ENCODE assay signal across 12 mouse cellular contexts in genomic region chr17:5004706-5005105, GRCm38 (mm10). TPM values are rescaled to one million over a fixed set of nuclear protein-coding genes. Genes with fewer than 3 reads are reported as not detected.
A peak's percentile ranks its signal among the peaks of the same experiment; 100 is the strongest.
DNase-seq lines count a peak whose midpoint lies in the region; ATAC-seq and TF ChIP-seq lines count a peak whose summit lies in the region.
"Had no signal": no experiment of that assay in that cellular context is flagged by ENCODE, and none has a peak within 500 bp of the region (broad histone marks: within the 10 kb centered on the region; RNA-seq: fewer than 3 reads in every experiment).

No protein-coding gene starts in this region.

- H3K4me2 ChIP-seq in hindbrain, embryonic 12.5 days (replicated peaks): no peak overlapping the region
- H3K4me2 ChIP-seq in lung, postnatal 0 days (replicated peaks; ENCODE audit: low read depth, low read length): peak overlapping the region; percentile 22; the same call in 1 of the 2 replicates
- 0 out of 2 replicates have a peak overlapping the region, but pooled peaks have one; percentile 2 for H3K4me2 ChIP-seq in embryonic facial prominence, embryonic 13.5 days
- H3K4me2 ChIP-seq in neural tube, embryonic 15.5 days: peak overlapping the region; percentile 26
- H3K4me2 ChIP-seq: limb, embryonic 12.5 days had no signal

- no peak for ATAC-seq in hindbrain, embryonic 12.5 days (ENCODE audit: low FRiP score)
- no peak for ATAC-seq in lung, postnatal 0 days
- ATAC-seq in embryonic facial prominence, embryonic 13.5 days (ENCODE audit: insufficient number of reproducible peaks, insufficient read depth, low FRiP score, low TSS enrichment, low read depth): no peak
- no peak; the same call in 1 of the 2 replicates for ATAC-seq in neural tube, embryonic 15.5 days (ENCODE audit: low FRiP score)
- ATAC-seq: activated CD4-positive, CD25-positive, alpha-beta regulatory T cell, adult 4 months had no signal

- H3K27ac ChIP-seq in hindbrain, embryonic 10.5 days: peak overlapping the region; percentile 23; the same call in 1 of the 2 replicates
- no peak overlapping the region for H3K27ac ChIP-seq in hindbrain, embryonic 12.5 days
- no peak overlapping the region for H3K27ac ChIP-seq in lung, postnatal 0 days (ENCODE audit: low read length)
- H3K27ac ChIP-seq in embryonic facial prominence, embryonic 13.5 days: no peak overlapping the region
- peak overlapping the region; percentile 23; the same call in 1 of the 2 replicates for H3K27ac ChIP-seq in neural tube, embryonic 15.5 days (replicated peaks)
- H3K27ac ChIP-seq: limb, embryonic 12.5 days; midbrain, embryonic 10.5 days had no signal

- H3K4me1 ChIP-seq in hindbrain, embryonic 10.5 days (replicated peaks): peaks cover 100% of the 10 kb centered on the region
- peaks cover 93% of the 10 kb centered on the region for H3K4me1 ChIP-seq in hindbrain, embryonic 12.5 days
- peaks cover 43% of the 10 kb centered on the region for H3K4me1 ChIP-seq in lung, postnatal 0 days (ENCODE audit: insufficient read depth, low read depth, low read length)
- peaks cover 91% of the 10 kb centered on the region for H3K4me1 ChIP-seq in embryonic facial prominence, embryonic 13.5 days
- H3K4me1 ChIP-seq in neural tube, embryonic 15.5 days: peaks cover 95% of the 10 kb centered on the region

- no peak for DNase-seq in hindbrain, embryonic 10.5 days (ENCODE audit: low spot score)
- DNase-seq in lung, postnatal 0 days (ENCODE audit: low spot score): no peak
- DNase-seq in lung, adult 18-20 months: no peak
- no peak for DNase-seq in adrenal gland, adult 2 months
- DNase-seq: kidney, postnatal 14 days; spleen, adult 18-20 months had no signal

- no peaks in the 10 kb centered on the region for H3K9me3 ChIP-seq in hindbrain, embryonic 10.5 days
- H3K9me3 ChIP-seq in hindbrain, embryonic 12.5 days (replicated peaks): no peaks in the 10 kb centered on the region
- H3K9me3 ChIP-seq in lung, postnatal 0 days (ENCODE audit: low read length): no peaks in the 10 kb centered on the region
- H3K9me3 ChIP-seq in embryonic facial prominence, embryonic 13.5 days: no peaks in the 10 kb centered on the region
- no peaks in the 10 kb centered on the region for H3K9me3 ChIP-seq in neural tube, embryonic 15.5 days (replicated peaks)
- H3K9me3 ChIP-seq: limb, embryonic 12.5 days; midbrain, embryonic 10.5 days had no signal

- H3K36me3 ChIP-seq in hindbrain, embryonic 10.5 days: no peaks in the 10 kb centered on the region
- H3K36me3 ChIP-seq in hindbrain, embryonic 12.5 days: no peaks in the 10 kb centered on the region
- H3K36me3 ChIP-seq in lung, postnatal 0 days (ENCODE audit: insufficient read depth, low read length): no peaks in the 10 kb centered on the region
- H3K36me3 ChIP-seq in embryonic facial prominence, embryonic 13.5 days: no peaks in the 10 kb centered on the region
- H3K36me3 ChIP-seq in neural tube, embryonic 15.5 days: no peaks in the 10 kb centered on the region
- H3K36me3 ChIP-seq: limb, embryonic 12.5 days; midbrain, embryonic 10.5 days had no signal

- WGBS in hindbrain, embryonic 10.5 days: 57% methylated on average over 5 of the region's 5 CpGs
- 47% methylated on average over 5 of the region's 5 CpGs for WGBS in hindbrain, embryonic 12.5 days
- WGBS in lung, postnatal 0 days: 55% methylated on average over 5 of the region's 5 CpGs
- WGBS in embryonic facial prominence, embryonic 13.5 days: 59% methylated on average over 5 of the region's 5 CpGs
- WGBS in neural tube, embryonic 15.5 days: 30% methylated on average over 5 of the region's 5 CpGs

- no peak for TF ChIP-seq EP300 in lung, postnatal 0 days (IDR thresholded peaks at IDR 0.05)

- H3K4me3 ChIP-seq in hindbrain, embryonic 10.5 days: no peak overlapping the region
- H3K4me3 ChIP-seq in hindbrain, embryonic 12.5 days: no peak overlapping the region
- H3K4me3 ChIP-seq in lung, postnatal 0 days (ENCODE audit: low read depth, low read length): no peak overlapping the region
- no peak overlapping the region for H3K4me3 ChIP-seq in embryonic facial prominence, embryonic 13.5 days
- H3K4me3 ChIP-seq in neural tube, embryonic 15.5 days (replicated peaks): no peak overlapping the region
- H3K4me3 ChIP-seq: limb, embryonic 12.5 days had no signal

- H3K27me3 ChIP-seq in hindbrain, embryonic 10.5 days (ENCODE audit: insufficient read depth, poor library complexity, severe bottlenecking): no peaks in the 10 kb centered on the region
- no peaks in the 10 kb centered on the region for H3K27me3 ChIP-seq in hindbrain, embryonic 12.5 days
- no peaks in the 10 kb centered on the region for H3K27me3 ChIP-seq in lung, postnatal 0 days (replicated peaks; ENCODE audit: insufficient read depth, low read length)
- H3K27me3 ChIP-seq in embryonic facial prominence, embryonic 13.5 days: no peaks in the 10 kb centered on the region
- H3K27me3 ChIP-seq in neural tube, embryonic 15.5 days (replicated peaks): no peaks in the 10 kb centered on the region
- H3K27me3 ChIP-seq: limb, embryonic 12.5 days had no signal

- TF ChIP-seq CTCF in lung, postnatal 0 days (IDR thresholded peaks at IDR 0.05): no peak

- no peak overlapping the region for H3K9ac ChIP-seq in hindbrain, embryonic 12.5 days
- no peak overlapping the region for H3K9ac ChIP-seq in lung, postnatal 0 days (replicated peaks; ENCODE audit: low read depth)
- 0 out of 2 replicates have a peak overlapping the region, but pooled peaks have one; percentile 21 for H3K9ac ChIP-seq in embryonic facial prominence, embryonic 13.5 days
- peak overlapping the region; percentile 10; the same call in 1 of the 2 replicates for H3K9ac ChIP-seq in neural tube, embryonic 15.5 days (replicated peaks)
- H3K9ac ChIP-seq: limb, embryonic 12.5 days had no signal

RNA-seq across cellular contexts. Expression of gene Arid1b, which starts 10.6 kb away (rescaled TPM):
- polyA plus RNA-seq in hindbrain, embryonic 10.5 days (2016; fragmentation: Nextera tagmentation; extraction: Ambion mirVana): 10.4 and 11.7 TPM in 2 replicates
- polyA plus RNA-seq in hindbrain, embryonic 12.5 days (2016; fragmentation: Nextera tagmentation; extraction: Ambion mirVana): 22.3 and 22.6 TPM in 2 replicates
- 7.2 and 8.8 TPM in 2 replicates for polyA plus RNA-seq in lung, postnatal 0 days (2015; fragmentation: Nextera tagmentation; extraction: Ambion mirVana)
- polyA plus RNA-seq in embryonic facial prominence, embryonic 13.5 days (2015; fragmentation: Nextera tagmentation; extraction: Ambion mirVana): 13.0 and 14.1 TPM in 2 replicates
- polyA plus RNA-seq in neural tube, embryonic 15.5 days (2015; fragmentation: Nextera tagmentation; extraction: Ambion mirVana): 12.5 and 13.5 TPM in 2 replicates
- total RNA-seq in adrenal gland, adult 2 months (2021): 10 to 100 TPM; 52.1 to 83.8 TPM
- 130 and 174 TPM in 2 replicates for polyA plus RNA-seq in adrenal gland, adult 2 months (2012; rRNA removed)

Comparison
In these comparisons a context has a peak if more than half of its experiments do, and no peak if none do; other contexts are left out.
1. H3K27ac ChIP-seq: peak in hindbrain, embryonic 10.5 days (single experiment) and neural tube, embryonic 15.5 days (single experiment); none in hindbrain, embryonic 12.5 days (single experiment), lung, postnatal 0 days (single experiment) and embryonic facial prominence, embryonic 13.5 days (single experiment).
2. H3K9ac ChIP-seq: peak in embryonic facial prominence, embryonic 13.5 days (single experiment) and neural tube, embryonic 15.5 days (single experiment); none in hindbrain, embryonic 12.5 days (single experiment) and lung, postnatal 0 days (single experiment).